Mouse (Mus musculus): ENCODE data around the gene Ldhc. TPM values are rescaled to one million over a fixed set of nuclear protein-coding genes. Genes with fewer than 3 reads are reported as not detected.

Gene Ldhc
- total RNA-seq (2023): not detected

GRCm38 (mm10) chr7:46860996-46861395 lies at the start of gene Ldhc:
TSS of gene Ldhc (plus strand) at chr7:46861203.

GRCm38 (mm10) chr7:46840787-46841525 lies 20.0 kb upstream of the Ldhc start, which contains the start of gene Ldha:
TSS of gene Ldha (plus strand) at chr7:46841475.

GRCm38 (mm10) chr7:46919551-46920176 lies 58.7 kb downstream of the Ldhc start, which contains the start of gene Tsg101:
TSS of gene Tsg101 (minus strand) at chr7:46919969.

Other genes starting within 250 kb of the Ldhc start
- 10 to 100 TPM; 27.2 to 28.7 TPM for gene Sergef, start 221.4 kb upstream of the Ldhc start, total RNA-seq (2023)
- gene Tph1, start 188.7 kb upstream of the Ldhc start, total RNA-seq (2023): not detected
- 10 to 100 TPM; 13.6 to 17.0 TPM for gene Saal1, start 150.5 kb upstream of the Ldhc start, total RNA-seq (2023)
- under 1 TPM in 1 of 2 experiments, not detected in 1; 0.24 TPM for gene Saa3, start 145.5 kb upstream of the Ldhc start, total RNA-seq (2023)
- not detected for gene Saa4, start 128.6 kb upstream of the Ldhc start, total RNA-seq (2023)
- not detected for gene Saa1, start 118.2 kb upstream of the Ldhc start, total RNA-seq (2023)
- not detected for gene Saa2, start 109.4 kb upstream of the Ldhc start, total RNA-seq (2023)
- 10 to 100 TPM; 59.6 to 64.3 TPM for gene Hps5, start 65.1 kb upstream of the Ldhc start, total RNA-seq (2023)
- gene Gtf2h1, start 65.1 kb upstream of the Ldhc start, total RNA-seq (2023): 10 to 100 TPM; 55.1 to 61.9 TPM
- 100 to 1,000 TPM; 159 to 161 TPM for gene Ldha, start 19.7 kb upstream of the Ldhc start, total RNA-seq (2023)
- 10 to 100 TPM; 58.6 to 68.4 TPM for gene Tsg101, start 58.8 kb downstream of the Ldhc start, total RNA-seq (2023)
- gene Uevld, start 97.3 kb downstream of the Ldhc start, total RNA-seq (2023): 10 to 100 TPM in 1 of 2 experiments, 1 to 10 TPM in 1; 7.3 to 11.6 TPM
- not detected for gene Gm9999, start 122.4 kb downstream of the Ldhc start, total RNA-seq (2023)
- gene Spty2d1, start 147.2 kb downstream of the Ldhc start, total RNA-seq (2023): 10 to 100 TPM; 90.3 to 95.4 TPM
- gene Tmem86a, start 189.4 kb downstream of the Ldhc start, total RNA-seq (2023): 1 to 10 TPM; 4.4 to 5.1 TPM